Mouse (Mus musculus) spleen, postnatal 4 days (tissue): Measurements from ENCODE around the gene Acsl4.

Experiments used
- DNase-seq, 2 experiments: peaks; one replicate each; pipeline ENCODE4 v3.0.0; 2022; ENCODE audit warnings: low spot score in 2 of 2

Acsl4 gene

GRCm38 (mm10) chrX:142390247-142390908, at the start of gene Acsl4:
Gene Acsl4 (minus strand): TSS chrX:142390535.
- DNase-seq = peak; percentile 87 to 92

- no peak for DNase-seq
Observed at GRCm38 (mm10) chrX:142437971-142438504, 47.7 kb upstream of the Acsl4 start.

GRCm38 (mm10) chrX:142432846-142433245, 42.5 kb upstream of the Acsl4 start:
- no peak for DNase-seq

GRCm38 (mm10) chrX:142427111-142427510, 36.8 kb upstream of the Acsl4 start:
- DNase-seq = no peak

- DNase-seq = no peak
Observed at GRCm38 (mm10) chrX:142426628-142427027, 36.3 kb upstream of the Acsl4 start.

GRCm38 (mm10) chrX:142413884-142414283, 23.5 kb upstream of the Acsl4 start:
- no peak for DNase-seq

- no peak for DNase-seq
Observed at GRCm38 (mm10) chrX:142410060-142410459, 19.7 kb upstream of the Acsl4 start.

- no peak for DNase-seq
Observed at GRCm38 (mm10) chrX:142409338-142409737, 19.0 kb upstream of the Acsl4 start.

- DNase-seq = no peak
Observed at GRCm38 (mm10) chrX:142403114-142403513, 12.8 kb upstream of the Acsl4 start.

- no peak for DNase-seq
Observed at GRCm38 (mm10) chrX:142398621-142399020, 8.3 kb upstream of the Acsl4 start.

- DNase-seq = no peak
Observed at GRCm38 (mm10) chrX:142390909-142391265, 552 bp upstream of the Acsl4 start.

GRCm38 (mm10) chrX:142389581-142390159, 665 bp downstream of the Acsl4 start:
- peak; percentile 16 to 71 for DNase-seq

- no peak for DNase-seq
Observed at GRCm38 (mm10) chrX:142388141-142388540, 2.2 kb downstream of the Acsl4 start.

GRCm38 (mm10) chrX:142387634-142388033, 2.7 kb downstream of the Acsl4 start:
- no peak for DNase-seq

- peak in 1 of 2 experiments; percentile 24 for DNase-seq
Observed at GRCm38 (mm10) chrX:142384918-142385317, 5.4 kb downstream of the Acsl4 start.

- no peak for DNase-seq
Observed at GRCm38 (mm10) chrX:142379894-142380293, 10.4 kb downstream of the Acsl4 start.

- DNase-seq = no peak
Observed at GRCm38 (mm10) chrX:142378048-142378447, 12.3 kb downstream of the Acsl4 start.

GRCm38 (mm10) chrX:142377358-142377757, 13.0 kb downstream of the Acsl4 start:
- no peak for DNase-seq

- DNase-seq = no peak
Observed at GRCm38 (mm10) chrX:142376747-142377146, 13.6 kb downstream of the Acsl4 start.

GRCm38 (mm10) chrX:142375519-142375918, 14.8 kb downstream of the Acsl4 start:
- no peak for DNase-seq

GRCm38 (mm10) chrX:142372393-142372792, 17.9 kb downstream of the Acsl4 start:
- peak; percentile 38 to 73 for DNase-seq

- DNase-seq = no peak
Observed at GRCm38 (mm10) chrX:142369935-142370334, 20.4 kb downstream of the Acsl4 start.

GRCm38 (mm10) chrX:142363882-142364281, 26.5 kb downstream of the Acsl4 start:
- no peak for DNase-seq
